Mouse (Mus musculus) G1E-ER4 (cell line): ENCODE results near the gene Ager. TPM values are rescaled to one million over a fixed set of nuclear protein-coding genes. Genes with fewer than 3 reads are reported as not detected.

Source experiments
- GATA1 ChIP-seq: IDR thresholded peaks from one replicate; pipeline ENCODE4 v1.8.0; 2012; ENCODE audit warnings: low read length, inconsistent platforms
- polyA plus RNA-seq: library from polyadenylated mRNA; stranded (reverse); fragments of >175 nt; gene quantifications from 2 replicates; pipeline ENCODE4 v1.2.3, GENCODE M21; 2012

Ager gene
- polyA plus RNA-seq, 1 experiment: 4.7 TPM

GRCm38 (mm10) chr17:34630761-34631301 lies 33.2 kb downstream of the Ager start:
- TF ChIP-seq GATA1: no peak

- no peak for TF ChIP-seq GATA1
Observed at GRCm38 (mm10) chr17:34631647-34632046, 34.0 kb downstream of the Ager start.

DNA sequence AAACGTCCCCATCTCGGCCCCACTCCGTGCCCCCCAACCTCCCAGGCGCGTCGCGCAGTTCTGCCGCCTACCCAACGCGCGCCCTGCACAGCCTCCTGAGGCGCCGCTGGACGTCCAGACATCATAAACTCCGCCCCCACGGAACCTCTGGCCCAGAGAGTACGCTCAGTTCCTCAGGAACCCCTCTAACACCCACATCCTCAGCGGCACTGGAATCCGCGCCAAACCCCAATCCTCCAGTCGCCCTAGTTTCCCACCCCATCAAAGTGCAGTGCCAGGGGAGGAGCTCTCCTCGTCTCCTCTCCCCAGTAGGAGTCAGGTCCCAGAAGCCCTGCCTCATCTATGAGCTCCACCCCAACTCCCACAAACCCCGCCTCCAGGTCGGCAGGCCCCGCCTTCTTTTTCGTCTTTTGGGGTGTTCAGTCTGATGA lies 34.6 kb downstream of the Ager start:
- no peak for TF ChIP-seq GATA1

- no peak for TF ChIP-seq GATA1
Observed at GRCm38 (mm10) chr17:34635671-34636070, 38.0 kb downstream of the Ager start.

DNA sequence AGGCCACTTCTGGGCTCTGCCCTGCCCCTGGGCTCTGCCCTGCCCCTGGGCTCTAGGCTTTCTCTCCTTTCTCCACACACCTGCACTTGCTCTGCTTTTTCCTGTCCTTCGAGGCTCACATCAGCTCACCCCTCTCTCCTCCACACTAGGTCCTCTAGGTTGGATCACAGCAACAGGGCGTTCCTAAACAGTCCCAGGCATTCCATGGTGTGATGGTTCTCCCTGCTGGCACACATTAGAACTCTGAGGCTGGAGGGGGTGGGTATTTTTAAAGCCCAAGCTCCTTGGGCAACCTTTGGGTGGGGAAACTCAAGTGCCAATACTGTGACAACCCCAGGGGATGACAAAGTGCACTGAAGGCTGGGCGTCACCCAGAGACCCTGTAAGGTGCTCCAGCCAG lies 39.8 kb downstream of the Ager start:
- no peak for TF ChIP-seq GATA1

- TF ChIP-seq GATA1: no peak
Observed at GRCm38 (mm10) chr17:34639461-34640255, 42.0 kb downstream of the Ager start.

DNA sequence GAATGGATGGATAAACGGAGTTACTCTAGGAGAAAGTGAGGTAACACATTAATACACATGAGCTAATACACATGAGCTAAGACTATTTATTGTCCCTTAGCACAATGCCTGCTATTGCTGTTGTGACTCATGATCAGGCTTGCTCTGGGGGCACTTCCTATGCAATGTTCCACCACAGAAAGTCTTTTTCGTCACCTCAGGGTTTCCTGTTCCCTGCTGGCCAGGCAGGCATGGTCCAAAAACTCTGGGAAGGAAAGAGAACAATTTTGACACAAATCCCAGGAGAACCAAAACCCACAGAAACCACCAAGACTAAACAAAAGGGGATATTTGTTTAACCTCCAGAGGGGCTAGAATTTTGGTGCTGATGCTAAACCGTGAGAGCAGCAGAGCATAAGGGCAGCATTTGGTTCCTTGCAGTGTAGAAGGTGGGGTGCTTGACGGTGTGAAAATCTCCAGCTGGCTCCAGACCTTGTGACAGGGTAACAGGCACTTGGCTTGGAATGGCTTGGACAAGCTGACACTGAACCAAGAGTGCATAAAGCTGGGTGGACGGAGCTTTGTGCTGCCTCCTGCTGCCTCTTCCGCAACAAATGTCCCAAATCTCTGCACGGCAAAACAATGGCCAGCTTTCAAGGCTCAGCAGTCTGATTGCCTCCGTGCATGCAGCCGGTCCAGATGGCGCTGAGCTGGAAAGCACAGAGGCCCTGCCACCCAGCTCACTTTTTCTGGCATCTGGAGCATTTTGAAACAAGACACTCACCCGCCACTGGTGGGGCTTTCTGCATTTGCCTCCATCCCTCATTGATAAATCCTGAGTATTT lies 43.3 kb downstream of the Ager start:
- no peak for TF ChIP-seq GATA1

DNA sequence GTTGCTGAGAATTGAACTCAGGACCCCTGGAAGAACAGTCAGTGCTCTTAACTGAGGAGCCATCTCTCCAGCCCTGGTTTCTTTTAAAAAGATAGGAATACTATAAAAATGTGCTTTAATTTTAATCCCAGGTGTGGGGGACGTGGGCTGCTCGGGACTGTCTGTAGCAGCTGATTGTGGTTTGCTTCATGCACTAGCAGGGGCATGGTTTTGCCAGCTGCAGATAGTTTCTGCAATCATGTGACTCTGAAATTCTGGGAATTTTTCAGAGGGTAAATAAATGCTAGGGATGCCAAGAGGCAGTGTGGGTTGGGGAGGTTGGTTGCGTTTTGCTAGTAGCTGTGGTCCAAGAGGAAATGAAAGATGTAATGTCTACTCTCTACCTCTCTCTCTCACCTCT lies 44.3 kb downstream of the Ager start:
- no peak for TF ChIP-seq GATA1

DNA sequence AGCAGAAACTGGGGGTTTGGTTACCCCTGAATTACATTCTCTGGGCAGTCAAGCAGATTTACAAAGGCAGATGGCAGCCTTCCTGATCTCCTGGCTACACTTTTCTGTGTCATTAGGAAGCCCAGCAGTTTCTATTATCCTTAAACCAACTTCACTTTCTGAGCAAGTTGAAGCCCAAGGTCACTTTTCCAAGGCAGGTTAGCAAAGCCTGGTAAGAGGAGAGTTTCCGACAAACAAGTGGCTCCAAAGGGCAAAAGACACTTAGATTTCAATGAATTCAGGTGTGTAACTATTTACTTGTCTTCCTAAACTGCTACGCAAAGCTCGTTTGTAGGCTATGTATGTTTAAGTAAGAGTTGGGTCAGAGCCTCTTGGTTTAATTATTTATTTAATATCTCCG lies 45.7 kb downstream of the Ager start:
- no peak for TF ChIP-seq GATA1

GRCm38 (mm10) chr17:34643944-34644343 lies 46.3 kb downstream of the Ager start:
- no peak for TF ChIP-seq GATA1

GRCm38 (mm10) chr17:34644608-34645007 lies 46.9 kb downstream of the Ager start, which contains the start of gene Fkbpl:
Fkbpl (plus strand) TSS chr17:34644764.
- no peak for TF ChIP-seq GATA1

DNA sequence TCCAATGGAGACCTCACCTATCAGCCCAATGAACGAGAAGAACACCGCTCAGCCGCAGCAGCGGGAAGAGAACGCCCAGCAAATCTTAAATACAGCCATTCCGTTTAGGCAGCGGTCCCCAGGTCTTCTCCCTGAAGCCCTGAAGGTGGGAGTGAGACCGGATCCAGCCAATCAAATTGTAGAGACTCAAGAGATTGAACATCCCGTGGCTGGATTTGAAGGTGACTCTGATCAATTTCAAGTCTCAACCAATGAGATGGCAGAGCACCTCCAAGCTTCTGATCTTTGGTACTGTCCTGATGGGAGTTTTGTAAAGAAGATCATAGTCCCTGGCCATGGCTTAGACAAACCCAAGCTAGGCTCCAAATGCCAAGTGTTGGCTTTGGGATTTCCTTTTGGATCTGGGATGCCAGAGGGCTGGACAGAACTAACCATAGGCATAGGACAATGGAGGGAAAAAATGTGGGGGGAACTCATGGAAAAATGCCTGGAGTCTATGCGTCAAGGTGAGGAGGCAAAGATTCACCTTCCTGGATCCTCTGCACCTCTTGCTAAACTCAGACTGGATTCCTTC lies 47.7 kb downstream of the Ager start:
- TF ChIP-seq GATA1: no peak

DNA sequence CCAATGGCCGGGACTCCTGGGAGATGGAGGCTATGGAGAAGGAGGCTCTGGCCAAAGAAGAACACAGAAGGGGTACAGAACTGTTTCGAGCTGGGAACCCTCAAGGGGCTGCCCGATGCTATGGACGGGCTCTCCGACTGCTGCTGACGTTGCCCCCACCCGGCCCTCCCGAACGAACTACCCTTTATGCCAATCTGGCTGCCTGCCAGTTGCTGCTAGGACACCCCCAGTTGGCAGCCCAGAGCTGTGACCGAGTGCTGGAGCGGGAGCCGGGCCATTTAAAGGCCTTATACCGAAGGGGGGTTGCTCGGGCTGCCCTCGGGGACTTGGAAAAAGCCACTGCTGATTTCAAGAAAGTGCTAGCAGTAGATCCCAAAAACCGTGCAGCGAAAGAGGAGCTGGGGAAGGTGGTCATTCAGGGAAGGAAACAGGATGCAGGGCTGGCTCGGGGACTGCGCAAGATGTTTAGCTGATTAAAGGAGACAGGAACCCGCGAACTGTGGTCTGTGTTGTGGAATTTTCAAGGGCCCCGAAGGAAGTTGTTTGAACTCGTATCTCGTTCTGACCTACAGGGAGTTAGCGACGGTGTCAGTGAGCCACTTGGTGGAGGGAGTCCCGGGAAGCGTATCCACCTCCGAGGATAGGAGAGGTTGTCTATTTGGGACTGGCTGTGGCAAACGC lies 48.3 kb downstream of the Ager start:
- no peak for TF ChIP-seq GATA1

DNA sequence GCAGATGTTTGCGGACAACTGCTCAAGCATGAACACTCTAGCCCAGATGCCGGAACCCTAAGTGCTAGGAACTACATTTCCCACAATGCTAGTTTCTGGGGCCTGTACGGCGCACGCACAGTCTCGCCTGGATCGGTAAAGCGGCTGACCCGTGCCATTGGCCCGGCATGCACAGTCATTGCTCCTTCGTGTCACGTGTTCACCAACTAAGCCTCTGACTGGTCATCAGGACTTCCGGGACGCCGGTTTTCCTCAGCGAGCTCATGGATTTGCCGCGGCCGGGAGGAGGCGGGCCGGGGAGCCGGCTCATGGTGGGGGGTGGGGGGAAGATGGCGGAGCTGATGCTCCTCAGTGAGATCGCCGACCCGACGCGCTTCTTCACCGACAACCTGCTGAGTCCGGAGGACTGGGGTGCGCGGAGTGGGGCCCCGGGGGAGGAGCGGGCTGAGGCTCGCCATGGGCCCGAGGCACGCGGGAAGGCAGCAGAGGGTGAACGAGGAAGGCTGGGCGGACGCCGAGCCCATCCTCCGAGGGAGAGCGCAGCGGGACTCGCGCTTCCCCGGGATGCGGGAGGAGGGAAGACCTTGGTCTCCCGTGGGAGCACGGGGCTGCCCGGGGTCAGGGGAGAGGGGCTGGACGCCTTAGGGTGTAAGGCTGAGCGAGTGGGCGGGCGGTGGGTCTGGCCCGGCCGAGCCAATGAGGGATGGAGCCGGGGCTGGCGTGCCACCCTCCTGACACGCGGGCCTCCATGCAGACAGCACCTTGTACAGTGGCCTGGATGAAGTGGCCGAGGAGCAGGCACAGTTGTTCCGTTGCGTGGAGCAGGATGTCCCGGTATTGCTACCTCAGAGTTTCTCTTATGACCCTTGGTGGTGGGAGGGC lies 49.5 kb downstream of the Ager start, which contains the start of gene Atf6b:
Gene Atf6b, plus strand, starts transcription at position 241 of the 882 bp plus-strand sequence.
- no peak for TF ChIP-seq GATA1
